Mouse (Mus musculus) CH12.LX (cell line): ENCODE measurements around the gene Ficd.
A peak's percentile ranks its signal among the peaks of the same experiment; 100 is the strongest.

Source experiments
- CHD1 ChIP-seq: IDR thresholded peaks from 2 replicates; pipeline ENCODE4 v1.6.1; 2012; ENCODE audit warnings: low read depth, low read length, improper control_type of control experiment, inconsistent platforms
- CTCF ChIP-seq, 2 experiments: IDR thresholded peaks in 1 of 2; conservative IDR thresholded peaks in 1 of 2; 2 replicates each; pipeline ENCODE4 v1.5.1; 2011 to 2012; ENCODE audit warnings: low read depth in 2 of 2, low read length in 2 of 2, improper control_type of control experiment in 1 of 2, inconsistent platforms in 1 of 2, mild to moderate bottlenecking in 1 of 2, moderate library complexity in 1 of 2
- EP300 ChIP-seq: IDR thresholded peaks from 2 replicates; pipeline ENCODE4 v1.6.1; 2011; ENCODE audit warnings: low read length, improper control_type of control experiment
- MAFK ChIP-seq: IDR thresholded peaks from 2 replicates; pipeline ENCODE4 v1.6.1; 2011; ENCODE audit warnings: low read length, improper control_type of control experiment; ENCODE audit not compliant: insufficient replicate concordance
- MAZ ChIP-seq: IDR thresholded peaks from 2 replicates; pipeline ENCODE4 v1.6.1; 2012; ENCODE audit warnings: low read depth, mild to moderate bottlenecking, inconsistent platforms, low read length, improper control_type of control experiment, moderate library complexity
- MYC ChIP-seq: IDR thresholded peaks from 2 replicates; pipeline ENCODE4 v1.6.1; 2011; ENCODE audit warnings: low read depth, mild to moderate bottlenecking, improper control_type of control experiment, low read length
- POLR2A ChIP-seq: IDR thresholded peaks from 2 replicates; pipeline ENCODE4 v1.6.1; 2011; ENCODE audit warnings: low read depth, mild to moderate bottlenecking, improper control_type of control experiment, low read length
- TBP ChIP-seq: conservative IDR thresholded peaks from 2 replicates; pipeline ENCODE4 v1.6.1; 2011; ENCODE audit warnings: low read depth, low read length, improper control_type of control experiment
- USF1 ChIP-seq: IDR thresholded peaks from 2 replicates; pipeline ENCODE4 v1.6.1; 2014; ENCODE audit warnings: low read depth, mild to moderate bottlenecking, inconsistent platforms, low read length, improper control_type of control experiment
- ZMIZ1 ChIP-seq: IDR thresholded peaks from 2 replicates; pipeline ENCODE4 v1.6.1; 2012; ENCODE audit warnings: low read depth, mild to moderate bottlenecking, inconsistent platforms, low read length, improper control_type of control experiment

DNA sequence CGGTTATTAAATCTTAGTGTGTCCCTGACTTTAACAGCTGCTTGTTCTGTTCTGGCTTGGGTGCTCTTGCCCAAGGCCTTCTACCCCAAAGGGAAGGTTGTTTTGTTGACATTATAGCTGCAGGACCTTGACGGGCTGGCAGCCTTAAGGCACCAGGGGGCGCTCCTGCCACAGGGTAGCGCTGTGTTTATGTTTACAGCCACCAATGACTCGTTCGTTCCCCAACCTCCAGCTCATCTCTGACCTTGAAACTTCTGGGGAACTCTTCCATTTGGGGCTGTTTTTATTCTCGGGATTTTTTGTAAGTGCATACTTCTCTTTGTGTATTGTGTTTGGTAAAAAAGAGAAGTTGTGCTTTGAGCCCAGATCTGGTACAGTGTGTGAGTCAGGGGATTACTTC, 38.1 kb downstream of the Ficd start:
- no peak for TF ChIP-seq POLR2A
- peak; percentile 41; the same call in 1 of the 2 replicates for TF ChIP-seq MAFK
- TF ChIP-seq CHD1 = no peak
- no peak for TF ChIP-seq USF1
- peak; percentile 57; the same call in 1 of the 2 replicates for TF ChIP-seq EP300
- TF ChIP-seq TBP = no peak
- peak; percentile 60 to 98 for TF ChIP-seq CTCF (conservative IDR thresholded peaks at IDR 0.05 in 1 of 2, IDR thresholded peaks at IDR 0.05 in 1 of 2; ENCODE audit: low read depth in 2 of 2, low read length in 2 of 2)
- 0 out of 2 replicates have a peak, but pooled peaks have one; percentile 37 for TF ChIP-seq MYC
- no peak for TF ChIP-seq ZMIZ1
- peak; percentile 82 for TF ChIP-seq MAZ
